Mouse (Mus musculus): ENCODE results near the gene Tmem222.

DNA sequence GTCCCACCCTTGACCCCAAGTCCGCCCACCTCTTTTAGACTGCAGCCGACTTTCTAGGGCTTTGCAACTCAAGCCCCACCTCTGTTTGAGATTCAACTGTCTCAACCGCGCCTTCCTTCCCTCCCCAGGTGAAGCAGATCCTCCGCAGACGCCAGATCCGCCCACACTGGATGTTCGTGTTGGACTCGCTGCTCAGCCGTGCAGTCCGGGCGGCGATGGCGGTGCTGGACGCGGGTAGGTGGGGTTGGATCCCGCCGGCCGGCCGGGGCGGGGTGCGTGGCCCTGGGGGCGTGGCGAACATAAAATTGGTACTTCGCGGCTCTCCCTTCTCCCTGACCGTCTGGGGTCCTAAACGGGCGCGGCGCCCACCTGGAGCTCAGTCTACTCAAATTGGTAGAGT is 26.4 kb downstream of the Tmem222 start:
- TF ChIP-seq CTCF (IDR thresholded peaks at IDR 0.05; ENCODE audit: borderline replicate concordance, control insufficient read depth, extremely low read depth, insufficient read depth, low read length, poor library complexity): no peak
- no peak for TF ChIP-seq POLR2A (IDR thresholded peaks at IDR 0.05; ENCODE audit: control insufficient read depth, extremely low read depth, insufficient read depth, low read length, poor library complexity)
